Mouse (Mus musculus): ENCODE measurements at regions not wholly inside any gene's neighbourhood (a gene's known extent, or its start where the extent isn't known, plus 50 kb on each side); places are given as distances from the start of the nearest gene placed in this dataset.

DNA sequence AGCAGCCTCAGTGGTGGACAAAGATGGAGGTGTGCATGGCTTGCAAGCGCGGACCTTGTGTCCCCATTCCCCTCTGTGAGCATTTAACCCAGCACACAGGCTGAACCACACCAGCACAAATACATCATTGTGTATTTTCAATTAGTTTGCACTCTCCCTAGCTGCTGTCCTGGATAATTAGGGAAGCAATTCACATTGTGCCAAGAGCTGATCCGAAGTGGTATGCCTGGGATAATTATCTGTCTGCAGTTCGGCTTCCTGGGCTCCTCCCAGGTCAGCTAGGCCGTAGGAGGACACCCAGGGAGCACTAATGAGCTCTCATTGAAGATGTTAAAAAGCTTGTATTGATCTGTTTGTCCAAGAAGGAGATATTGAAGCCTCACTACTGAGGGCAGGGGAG is 648.8 kb upstream of the 3110018I06Rik start:
- no peak for TF ChIP-seq GATA1 (IDR thresholded peaks at IDR 0.05; ENCODE audit: borderline replicate concordance, low read length)
- TF ChIP-seq FLI1 (IDR thresholded peaks at IDR 0.05; ENCODE audit: low read length): no peak
